Comparison of ENCODE assay signal across 31 mouse cellular contexts in genomic region chr1:182571973-182572372, GRCm38 (mm10). TPM values are rescaled to one million over a fixed set of nuclear protein-coding genes. Genes with fewer than 3 reads are reported as not detected.
DNase-seq lines count a peak whose midpoint lies in the region; ATAC-seq and TF ChIP-seq lines count a peak whose summit lies in the region.
"Had no signal": no experiment of that assay in that cellular context is flagged by ENCODE, and none has a peak within 500 bp of the region (broad histone marks: within the 10 kb centered on the region; RNA-seq: fewer than 3 reads in every experiment).

No protein-coding gene starts in this region.

- WGBS in hindbrain, postnatal 0 days, result 69% methylated on average over 11 of the region's 11 CpGs
- 84% methylated on average over 11 of the region's 11 CpGs for WGBS in hindbrain, embryonic 11.5 days

- H3K27me3 ChIP-seq in hindbrain, postnatal 0 days (ENCODE audit: insufficient read depth, low read length), result no peaks in the 10 kb centered on the region
- H3K27me3 ChIP-seq in hindbrain, embryonic 11.5 days (ENCODE audit: control insufficient read depth, insufficient read depth, low read length), result no peaks in the 10 kb centered on the region
- H3K27me3 ChIP-seq: embryonic facial prominence, embryonic 15.5 days had no signal

- no peak for ATAC-seq in hindbrain, postnatal 0 days
- ATAC-seq in hindbrain, embryonic 11.5 days (ENCODE audit: low FRiP score), result no peak
- ATAC-seq: forebrain, embryonic 14.5 days; forebrain, postnatal 0 days; hindbrain, embryonic 16.5 days; inflammation-experienced regulatory T-cells, adult 6 months had no signal

- no peak overlapping the region for H3K4me3 ChIP-seq in hindbrain, postnatal 0 days (ENCODE audit: low read length)
- no peak overlapping the region for H3K4me3 ChIP-seq in hindbrain, embryonic 11.5 days (ENCODE audit: low read depth, low read length)
- H3K4me3 ChIP-seq: embryonic facial prominence, embryonic 15.5 days; gastrocnemius, adult 2 months; hindbrain, embryonic 13.5 days had no signal

- no peak overlapping the region for H3K9ac ChIP-seq in hindbrain, postnatal 0 days (replicated peaks; ENCODE audit: low read length)
- no peak overlapping the region for H3K9ac ChIP-seq in hindbrain, embryonic 11.5 days (ENCODE audit: low read depth, low read length)
- H3K9ac ChIP-seq: embryonic facial prominence, embryonic 15.5 days; forebrain, postnatal 0 days; hindbrain, embryonic 13.5 days had no signal

- 0 out of 2 replicates have a peak, but pooled peaks cover 4% of the 10 kb centered on the region for H3K4me1 ChIP-seq in hindbrain, postnatal 0 days (ENCODE audit: insufficient read depth, low read length)
- no peaks in the 10 kb centered on the region for H3K4me1 ChIP-seq in hindbrain, embryonic 11.5 days (replicated peaks; ENCODE audit: control insufficient read depth, insufficient read depth, low read length)
- H3K4me1 ChIP-seq: embryonic facial prominence, embryonic 15.5 days had no signal

- no peaks in the 10 kb centered on the region for H3K36me3 ChIP-seq in hindbrain, postnatal 0 days (ENCODE audit: insufficient read depth, low read length)
- H3K36me3 ChIP-seq in hindbrain, embryonic 11.5 days (ENCODE audit: control insufficient read depth, insufficient read depth, low read length), result no peaks in the 10 kb centered on the region
- H3K36me3 ChIP-seq: embryonic facial prominence, embryonic 15.5 days; hindbrain, embryonic 13.5 days had no signal

- H3K9me3 ChIP-seq in hindbrain, postnatal 0 days (ENCODE audit: low read length), result no peaks in the 10 kb centered on the region
- H3K9me3 ChIP-seq in hindbrain, embryonic 11.5 days (ENCODE audit: control insufficient read depth, low read length), result no peaks in the 10 kb centered on the region
- H3K9me3 ChIP-seq: embryonic facial prominence, embryonic 15.5 days; hindbrain, embryonic 13.5 days had no signal

- H3K27ac ChIP-seq in hindbrain, postnatal 0 days, result no peak overlapping the region
- H3K27ac ChIP-seq in hindbrain, embryonic 11.5 days (ENCODE audit: low read depth, low read length), result no peak overlapping the region
- H3K27ac ChIP-seq: embryonic facial prominence, embryonic 15.5 days; gastrocnemius, adult 2 months; hindbrain, embryonic 13.5 days had no signal

- DNase-seq in cerebellum, postnatal 10 days, result peak; percentile 80 to 82
- no peak for DNase-seq in cerebellum, adult 18-20 months
- DNase-seq in hindbrain, postnatal 0 days (ENCODE audit: low spot score), result peak; percentile 59
- no peak for DNase-seq in hindbrain, embryonic 11.5 days (ENCODE audit: low spot score)
- peak; percentile 74 for DNase-seq in Muller cell, postnatal 12 days (ENCODE audit: inconsistent ontology term)
- peak; percentile 67 for DNase-seq in retina, postnatal 1 day
- no peak for DNase-seq in natural killer cell, adult 2 months (ENCODE audit: low spot score in 2 of 2)
- DNase-seq: adrenal gland, adult 2 months; adrenal gland, postnatal 14 days; cerebellum, adult 11 months; cerebellum, adult 8-10 months; cerebellum, postnatal 36 days; embryo, embryonic 11 days; forebrain, postnatal 0 days; gastrocnemius, adult 2 months; gastrocnemius, postnatal 14 days; heart, adult 11 months had no signal

- no peak for TF ChIP-seq CTCF in hindbrain, postnatal 0 days (IDR thresholded peaks at IDR 0.05; ENCODE audit: low read depth)

- H3K4me2 ChIP-seq in hindbrain, postnatal 0 days (ENCODE audit: low read depth, low read length), result no peak overlapping the region
- no peak overlapping the region for H3K4me2 ChIP-seq in hindbrain, embryonic 11.5 days (replicated peaks; ENCODE audit: low read depth, low read length)
- H3K4me2 ChIP-seq: embryonic facial prominence, embryonic 15.5 days; heart, embryonic 11.5 days; hindbrain, embryonic 13.5 days had no signal

RNA-seq across cellular contexts. Expression of gene Capn8, which starts 7.2 kb away (rescaled TPM):
- total RNA-seq in hindbrain, postnatal 0 days (2014; rRNA removed), result not detected in 2 replicates
- polyA plus RNA-seq in hindbrain, postnatal 0 days (2015; fragmentation: Nextera tagmentation; extraction: Ambion mirVana), result not detected in 2 replicates
- not detected in 2 replicates for polyA plus RNA-seq in hindbrain, embryonic 11.5 days (2014; fragmentation: Nextera tagmentation; extraction: Ambion mirVana)
- total RNA-seq: ES-E14; forebrain, postnatal 0 days; gastrocnemius, adult 2 months; gastrocnemius, postnatal 14 days; gastrocnemius, postnatal 4 days; heart, adult 8-10 months; heart, postnatal 25 days; hematopoietic stem cell, adult 5-6 weeks had no signal
- polyA plus RNA-seq: adrenal gland, adult 2 months; embryonic facial prominence, embryonic 11.5 days; heart, embryonic 11.5 days; heart, embryonic 14.5 days; heart, postnatal 0 days; inflammation-experienced regulatory T-cells, adult 6 months had no signal

RNA-seq across cellular contexts. Expression of gene Capn2, which starts 54.6 kb away (rescaled TPM):
- total RNA-seq in hindbrain, postnatal 0 days (2014; rRNA removed), result 79.7 and 87.2 TPM in 2 replicates
- polyA plus RNA-seq in hindbrain, postnatal 0 days (2015; fragmentation: Nextera tagmentation; extraction: Ambion mirVana), result 82.2 and 83.7 TPM in 2 replicates
- polyA plus RNA-seq in hindbrain, embryonic 11.5 days (2014; fragmentation: Nextera tagmentation; extraction: Ambion mirVana), result 69.5 and 78.2 TPM in 2 replicates

Comparison
In these comparisons a context has a peak if more than half of its experiments do, and no peak if none do; other contexts are left out.
1. DNase-seq: peak in cerebellum, postnatal 10 days (2 of 2), hindbrain, postnatal 0 days (single experiment), Muller cell, postnatal 12 days (single experiment) and retina, postnatal 1 day (single experiment); none in cerebellum, adult 18-20 months (0 of 2), hindbrain, embryonic 11.5 days (single experiment) and natural killer cell, adult 2 months (0 of 2).